Mouse (Mus musculus): ENCODE data around the gene Tmem233.

DNA sequence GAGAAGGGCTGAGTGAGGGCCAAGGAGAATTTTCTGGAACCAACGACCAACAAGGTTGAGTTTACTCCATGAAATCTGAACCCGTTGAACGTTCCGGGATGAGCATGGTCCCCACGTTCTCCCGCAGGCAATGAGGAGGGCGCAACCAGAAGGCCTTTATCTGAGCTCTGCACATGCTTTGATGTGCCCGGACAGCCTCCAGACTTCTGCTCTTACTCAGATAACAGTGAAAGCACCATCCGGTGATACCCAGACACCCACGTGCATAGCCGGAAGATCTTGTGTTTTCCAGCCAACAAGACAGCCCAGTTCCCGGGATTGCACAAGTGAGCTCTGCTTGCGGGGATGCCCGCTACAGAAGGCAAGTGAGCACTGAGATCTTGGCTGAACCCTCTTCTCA is 56.5 kb downstream of the Tmem233 start:
- TF ChIP-seq EP300 (optimal IDR thresholded peaks at IDR 0.05) (no peak), CTCF (IDR thresholded peaks at IDR 0.05; ENCODE audit: low read depth) (no peak)

Measured in stomach, postnatal 0 days (tissue).